Mouse (Mus musculus): ENCODE measurements at regions not wholly inside any gene's neighbourhood (a gene's known extent, or its start where the extent isn't known, plus 50 kb on each side); places are given as distances from the start of the nearest gene placed in this dataset.
A peak's percentile ranks its signal among the peaks of the same experiment; 100 is the strongest.

DNA sequence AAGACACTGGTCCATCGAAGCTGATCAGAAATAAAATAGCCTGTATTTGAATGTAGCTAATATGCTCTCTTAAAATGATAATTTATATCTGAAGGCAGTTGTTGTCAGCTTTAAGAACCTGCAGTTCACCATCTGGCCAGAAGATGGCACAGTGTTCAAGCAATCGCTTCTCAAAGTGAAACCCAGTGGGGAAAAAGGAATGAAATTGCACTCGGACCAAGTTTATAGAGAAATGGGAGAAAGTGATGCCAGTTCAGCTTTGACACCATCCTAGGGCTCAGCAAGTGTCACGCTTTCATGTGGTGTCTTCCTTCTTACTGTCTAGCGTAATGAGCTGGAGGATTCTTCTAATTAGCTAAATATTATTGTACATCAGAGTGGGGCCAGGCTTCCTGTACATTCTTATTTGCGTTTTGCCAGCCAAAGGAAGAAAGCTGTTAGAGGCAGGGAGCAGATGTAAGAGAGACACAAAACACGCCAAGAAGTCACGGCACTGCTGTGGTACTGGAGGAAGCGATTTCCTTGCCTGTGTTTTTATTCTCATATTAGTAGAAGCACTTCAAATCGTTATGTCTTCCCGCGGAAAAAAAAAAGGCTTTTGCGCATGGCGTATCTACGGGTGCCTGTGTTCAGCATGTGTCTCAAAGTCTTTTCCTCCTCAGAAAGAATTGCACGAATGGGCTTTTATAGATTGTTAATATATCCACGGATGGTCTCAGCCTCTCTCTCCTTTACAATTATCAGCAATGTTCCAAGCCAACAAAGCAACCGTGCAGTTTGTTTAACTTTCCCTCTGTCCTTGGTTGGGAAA lies 237.1 kb downstream of the Gm765 start:
- Histone ChIP-seq H3K36me3 (ENCODE audit: control insufficient read depth, insufficient read depth) (no peaks in the 10 kb centered on the region), H3K79me2 (ENCODE audit: control insufficient read depth, insufficient read depth) (no peaks in the 10 kb centered on the region), H3K4me3 (ENCODE audit: insufficient read depth, poor library complexity, severe bottlenecking) (no peak overlapping the region), H3K27me3 (ENCODE audit: control insufficient read depth, insufficient read depth, insufficient read length) (peaks cover 8% of the 10 kb centered on the region), H3ac (ENCODE audit: control insufficient read depth, insufficient read length, low read depth) (peak overlapping the region; percentile 40), H3K79me3 (ENCODE audit: low read depth) (no peaks in the 10 kb centered on the region)
- TF ChIP-seq CTCF (IDR thresholded peaks at IDR 0.05; ENCODE audit: control insufficient read depth, insufficient read depth, insufficient read length) (peak; percentile 16), CEBPB (IDR thresholded peaks at IDR 0.05; ENCODE audit: low read depth) (no peak)

- H3K4me3 ChIP-seq (ENCODE audit: insufficient read depth, poor library complexity, severe bottlenecking) = no peak overlapping the region
- H3K36me3 ChIP-seq (ENCODE audit: control insufficient read depth, insufficient read depth) = no peaks in the 10 kb centered on the region
- no peak overlapping the region for H3ac ChIP-seq (ENCODE audit: control insufficient read depth, insufficient read length, low read depth)
- H3K79me2 ChIP-seq (ENCODE audit: control insufficient read depth, insufficient read depth) = no peaks in the 10 kb centered on the region
- no peaks in the 10 kb centered on the region for H3K79me3 ChIP-seq (ENCODE audit: low read depth)
- TF ChIP-seq CTCF (IDR thresholded peaks at IDR 0.05; ENCODE audit: control insufficient read depth, insufficient read depth, insufficient read length) (no peak), USF1 (IDR thresholded peaks at IDR 0.05; ENCODE audit: low read depth) (no peak), MAX (IDR thresholded peaks at IDR 0.05) (no peak), FOSL1 (IDR thresholded peaks at IDR 0.05; ENCODE audit: insufficient read depth, low read length, poor library complexity, severe bottlenecking) (no peak), CEBPB (IDR thresholded peaks at IDR 0.05; ENCODE audit: low read depth) (no peak), MYOD1 (IDR thresholded peaks at IDR 0.05; ENCODE audit: control insufficient read depth, insufficient read length, low read depth) (no peak), MYOG (IDR thresholded peaks at IDR 0.05; ENCODE audit: control insufficient read depth, extremely low read depth, insufficient read length) (no peak)
- peaks cover 8% of the 10 kb centered on the region for H3K27me3 ChIP-seq (ENCODE audit: control insufficient read depth, insufficient read depth, insufficient read length)
These were observed 238.1 kb downstream of the Gm765 start for GRCm38 (mm10) chr6:98104432-98104831.

GRCm38 (mm10) chr6:98101023-98101422 lies 241.5 kb downstream of the Gm765 start:
- peaks cover 5% of the 10 kb centered on the region for H3K27me3 ChIP-seq (ENCODE audit: control insufficient read depth, insufficient read depth, insufficient read length)
- H3K4me3 ChIP-seq (ENCODE audit: insufficient read depth, poor library complexity, severe bottlenecking) = no peak overlapping the region
- no peak overlapping the region for H3ac ChIP-seq (ENCODE audit: control insufficient read depth, insufficient read length, low read depth)
- TF ChIP-seq USF1 (IDR thresholded peaks at IDR 0.05; ENCODE audit: low read depth) (no peak), CEBPB (IDR thresholded peaks at IDR 0.05; ENCODE audit: low read depth) (no peak), MYOD1 (IDR thresholded peaks at IDR 0.05; ENCODE audit: control insufficient read depth, insufficient read length, low read depth) (no peak), MYOG (IDR thresholded peaks at IDR 0.05; ENCODE audit: control insufficient read depth, extremely low read depth, insufficient read length) (no peak), MAX (IDR thresholded peaks at IDR 0.05) (no peak), CTCF (IDR thresholded peaks at IDR 0.05; ENCODE audit: control insufficient read depth, insufficient read depth, insufficient read length) (no peak), FOSL1 (IDR thresholded peaks at IDR 0.05; ENCODE audit: insufficient read depth, low read length, poor library complexity, severe bottlenecking) (no peak)
- H3K36me3 ChIP-seq (ENCODE audit: control insufficient read depth, insufficient read depth) = no peaks in the 10 kb centered on the region
- no peaks in the 10 kb centered on the region for H3K79me2 ChIP-seq (ENCODE audit: control insufficient read depth, insufficient read depth)
- no peaks in the 10 kb centered on the region for H3K79me3 ChIP-seq (ENCODE audit: low read depth)

GRCm38 (mm10) chr6:98099126-98099525 lies 243.4 kb downstream of the Gm765 start:
- Histone ChIP-seq H3K4me3 (ENCODE audit: insufficient read depth, poor library complexity, severe bottlenecking) (no peak overlapping the region), H3K36me3 (ENCODE audit: control insufficient read depth, insufficient read depth) (no peaks in the 10 kb centered on the region), H3ac (ENCODE audit: control insufficient read depth, insufficient read length, low read depth) (no peak overlapping the region), H3K79me2 (ENCODE audit: control insufficient read depth, insufficient read depth) (no peaks in the 10 kb centered on the region), H3K27me3 (ENCODE audit: control insufficient read depth, insufficient read depth, insufficient read length) (peaks cover 5% of the 10 kb centered on the region), H3K79me3 (ENCODE audit: low read depth) (no peaks in the 10 kb centered on the region)
- TF ChIP-seq MAX (IDR thresholded peaks at IDR 0.05) = no peak
- no peak for TF ChIP-seq CEBPB (IDR thresholded peaks at IDR 0.05; ENCODE audit: low read depth)
- no peak for TF ChIP-seq CTCF (IDR thresholded peaks at IDR 0.05; ENCODE audit: control insufficient read depth, insufficient read depth, insufficient read length)
- no peak for TF ChIP-seq MYOD1 (IDR thresholded peaks at IDR 0.05; ENCODE audit: control insufficient read depth, insufficient read length, low read depth)
- no peak for TF ChIP-seq FOSL1 (IDR thresholded peaks at IDR 0.05; ENCODE audit: insufficient read depth, low read length, poor library complexity, severe bottlenecking)
- TF ChIP-seq USF1 (IDR thresholded peaks at IDR 0.05; ENCODE audit: low read depth) = no peak
- no peak for TF ChIP-seq MYOG (IDR thresholded peaks at IDR 0.05; ENCODE audit: control insufficient read depth, extremely low read depth, insufficient read length)

- no peak for TF ChIP-seq FOSL1 (IDR thresholded peaks at IDR 0.05; ENCODE audit: insufficient read depth, low read length, poor library complexity, severe bottlenecking)
- Histone ChIP-seq H3K4me3 (ENCODE audit: insufficient read depth, poor library complexity, severe bottlenecking) (no peak overlapping the region), H3K36me3 (ENCODE audit: control insufficient read depth, insufficient read depth) (no peaks in the 10 kb centered on the region)
These were observed 247.3 kb downstream of the Gm765 start for GRCm38 (mm10) chr6:98095243-98095642.

GRCm38 (mm10) chr6:98089185-98089584 lies 253.4 kb downstream of the Gm765 start:
- H3K36me3 ChIP-seq (ENCODE audit: control insufficient read depth, insufficient read depth) = no peaks in the 10 kb centered on the region

More at GRCm38 (mm10) chr6:98095243-98095642, 247.3 kb downstream of the Gm765 start:
- no peaks in the 10 kb centered on the region for H3K79me2 ChIP-seq (ENCODE audit: control insufficient read depth, insufficient read depth)
- H3ac ChIP-seq (ENCODE audit: control insufficient read depth, insufficient read length, low read depth) = no peak overlapping the region
- no peaks in the 10 kb centered on the region for H3K27me3 ChIP-seq (ENCODE audit: control insufficient read depth, insufficient read depth, insufficient read length)
- no peaks in the 10 kb centered on the region for H3K79me3 ChIP-seq (ENCODE audit: low read depth)

More at GRCm38 (mm10) chr6:98089185-98089584, 253.4 kb downstream of the Gm765 start:
- TF ChIP-seq MYOG (IDR thresholded peaks at IDR 0.05; ENCODE audit: control insufficient read depth, extremely low read depth, insufficient read length) (no peak), CEBPB (IDR thresholded peaks at IDR 0.05; ENCODE audit: low read depth) (no peak), MYOD1 (IDR thresholded peaks at IDR 0.05; ENCODE audit: control insufficient read depth, insufficient read length, low read depth) (no peak), FOSL1 (IDR thresholded peaks at IDR 0.05; ENCODE audit: insufficient read depth, low read length, poor library complexity, severe bottlenecking) (no peak), USF1 (IDR thresholded peaks at IDR 0.05; ENCODE audit: low read depth) (no peak)
- Histone ChIP-seq H3ac (ENCODE audit: control insufficient read depth, insufficient read length, low read depth) (no peak overlapping the region), H3K79me3 (ENCODE audit: low read depth) (no peaks in the 10 kb centered on the region), H3K79me2 (ENCODE audit: control insufficient read depth, insufficient read depth) (no peaks in the 10 kb centered on the region), H3K4me3 (ENCODE audit: insufficient read depth, poor library complexity, severe bottlenecking) (no peak overlapping the region), H3K27me3 (ENCODE audit: control insufficient read depth, insufficient read depth, insufficient read length) (peaks cover 12% of the 10 kb centered on the region)

All from C2C12 (cell line).